Mouse (Mus musculus): ENCODE measurements around the gene Sh2d4b. TPM values are rescaled to one million over a fixed set of nuclear protein-coding genes. Genes with fewer than 3 reads are reported as not detected.

The Sh2d4b gene
- polyA plus RNA-seq, 1 experiment: 0.09 TPM

- no peaks in the 10 kb centered on the region for H3K79me2 ChIP-seq (ENCODE audit: control insufficient read depth, insufficient read depth)
- no peak overlapping the region for H3K4me3 ChIP-seq (ENCODE audit: insufficient read depth, poor library complexity, severe bottlenecking)
- TF ChIP-seq FOSL1 (IDR thresholded peaks at IDR 0.05; ENCODE audit: insufficient read depth, low read length, poor library complexity, severe bottlenecking): no peak
- no peak for TF ChIP-seq CTCF (IDR thresholded peaks at IDR 0.05; ENCODE audit: control insufficient read depth, insufficient read depth, insufficient read length)
- TF ChIP-seq MAX (IDR thresholded peaks at IDR 0.05): no peak
- TF ChIP-seq MYOG (IDR thresholded peaks at IDR 0.05; ENCODE audit: control insufficient read depth, extremely low read depth, insufficient read length): no peak
- TF ChIP-seq CEBPB (IDR thresholded peaks at IDR 0.05; ENCODE audit: low read depth): no peak
- TF ChIP-seq USF1 (IDR thresholded peaks at IDR 0.05; ENCODE audit: low read depth): no peak
- no peak for TF ChIP-seq MYOD1 (IDR thresholded peaks at IDR 0.05; ENCODE audit: control insufficient read depth, insufficient read length, low read depth)
- H3K36me3 ChIP-seq (ENCODE audit: control insufficient read depth, insufficient read depth): no peaks in the 10 kb centered on the region
- no peaks in the 10 kb centered on the region for H3K79me3 ChIP-seq (ENCODE audit: low read depth)
- no peak overlapping the region for H3ac ChIP-seq (ENCODE audit: control insufficient read depth, insufficient read length, low read depth)
- no peaks in the 10 kb centered on the region for H3K27me3 ChIP-seq (ENCODE audit: control insufficient read depth, insufficient read depth, insufficient read length)
Measured at GRCm38 (mm10) chr14:40873961-40874360, 19.1 kb downstream of the Sh2d4b start.

DNA sequence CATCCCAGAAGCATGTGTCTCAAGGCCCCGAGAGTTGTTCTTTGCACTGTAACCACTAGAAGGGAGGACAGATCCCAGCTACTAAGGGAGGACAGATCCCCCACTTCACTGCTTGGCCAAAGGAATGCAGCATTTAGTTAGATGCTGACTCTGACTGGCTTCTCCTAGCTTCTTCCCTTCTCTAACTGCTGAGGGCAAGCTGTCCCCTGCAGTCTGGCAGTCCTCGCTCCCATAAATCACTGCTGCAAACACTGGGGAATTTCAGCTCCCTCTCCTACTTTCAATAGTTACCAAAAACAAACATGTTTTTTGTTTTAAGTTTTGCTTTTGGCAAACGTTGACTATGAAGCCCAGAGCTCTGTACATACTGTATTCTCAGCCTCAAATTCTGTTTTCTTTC lies 22.5 kb downstream of the Sh2d4b start:
- Histone ChIP-seq H3K4me3 (ENCODE audit: insufficient read depth, poor library complexity, severe bottlenecking) (no peak overlapping the region), H3K79me3 (ENCODE audit: low read depth) (no peaks in the 10 kb centered on the region), H3K36me3 (ENCODE audit: control insufficient read depth, insufficient read depth) (no peaks in the 10 kb centered on the region), H3K79me2 (ENCODE audit: control insufficient read depth, insufficient read depth) (no peaks in the 10 kb centered on the region), H3ac (ENCODE audit: control insufficient read depth, insufficient read length, low read depth) (no peak overlapping the region), H3K27me3 (ENCODE audit: control insufficient read depth, insufficient read depth, insufficient read length) (no peaks in the 10 kb centered on the region)
- no peak for TF ChIP-seq MAX (IDR thresholded peaks at IDR 0.05)

GRCm38 (mm10) chr14:40864811-40865514 lies 28.1 kb downstream of the Sh2d4b start:
- TF ChIP-seq CEBPB (IDR thresholded peaks at IDR 0.05; ENCODE audit: low read depth): no peak
- Histone ChIP-seq H3K4me3 (ENCODE audit: insufficient read depth, poor library complexity, severe bottlenecking) (no peak overlapping the region), H3K79me3 (ENCODE audit: low read depth) (no peaks in the 10 kb centered on the region), H3K36me3 (ENCODE audit: control insufficient read depth, insufficient read depth) (no peaks in the 10 kb centered on the region), H3K27me3 (ENCODE audit: control insufficient read depth, insufficient read depth, insufficient read length) (no peaks in the 10 kb centered on the region), H3ac (ENCODE audit: control insufficient read depth, insufficient read length, low read depth) (no peak overlapping the region), H3K79me2 (ENCODE audit: control insufficient read depth, insufficient read depth) (no peaks in the 10 kb centered on the region)

- no peaks in the 10 kb centered on the region for H3K79me3 ChIP-seq (ENCODE audit: low read depth)
- H3K79me2 ChIP-seq (ENCODE audit: control insufficient read depth, insufficient read depth): no peaks in the 10 kb centered on the region
- no peaks in the 10 kb centered on the region for H3K27me3 ChIP-seq (ENCODE audit: control insufficient read depth, insufficient read depth, insufficient read length)
- no peak overlapping the region for H3K4me3 ChIP-seq (ENCODE audit: insufficient read depth, poor library complexity, severe bottlenecking)
- H3K36me3 ChIP-seq (ENCODE audit: control insufficient read depth, insufficient read depth): no peaks in the 10 kb centered on the region
- TF ChIP-seq MAX (IDR thresholded peaks at IDR 0.05) (no peak), MYOD1 (IDR thresholded peaks at IDR 0.05; ENCODE audit: control insufficient read depth, insufficient read length, low read depth) (no peak), CTCF (IDR thresholded peaks at IDR 0.05; ENCODE audit: control insufficient read depth, insufficient read depth, insufficient read length) (no peak), FOSL1 (IDR thresholded peaks at IDR 0.05; ENCODE audit: insufficient read depth, low read length, poor library complexity, severe bottlenecking) (no peak), MYOG (IDR thresholded peaks at IDR 0.05; ENCODE audit: control insufficient read depth, extremely low read depth, insufficient read length) (no peak), USF1 (IDR thresholded peaks at IDR 0.05; ENCODE audit: low read depth) (no peak), CEBPB (IDR thresholded peaks at IDR 0.05; ENCODE audit: low read depth) (no peak)
- H3ac ChIP-seq (ENCODE audit: control insufficient read depth, insufficient read length, low read depth): no peak overlapping the region
Measured at GRCm38 (mm10) chr14:40863659-40864058, 29.4 kb downstream of the Sh2d4b start.

DNA sequence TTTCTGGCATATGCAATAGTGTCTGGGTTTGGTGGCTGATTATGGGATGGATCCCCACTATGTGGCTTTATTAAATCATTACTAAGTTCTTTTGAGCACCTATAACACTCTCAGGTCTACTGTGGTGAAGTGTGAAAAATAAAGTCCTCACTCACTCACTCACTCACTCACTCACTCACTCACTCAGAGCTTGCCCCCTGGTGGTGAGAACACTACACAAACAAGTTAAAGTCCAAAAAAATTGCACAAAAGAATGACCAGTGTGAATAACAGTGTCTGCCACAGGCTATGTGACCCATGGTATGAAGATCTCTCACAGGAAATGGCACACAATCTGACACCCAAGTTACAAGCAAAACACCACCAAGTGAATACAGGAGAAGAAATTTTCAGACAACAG lies 30.0 kb downstream of the Sh2d4b start:
- Histone ChIP-seq H3K4me3 (ENCODE audit: insufficient read depth, poor library complexity, severe bottlenecking) (no peak overlapping the region), H3K36me3 (ENCODE audit: control insufficient read depth, insufficient read depth) (no peaks in the 10 kb centered on the region), H3K27me3 (ENCODE audit: control insufficient read depth, insufficient read depth, insufficient read length) (no peaks in the 10 kb centered on the region), H3K79me3 (ENCODE audit: low read depth) (no peaks in the 10 kb centered on the region), H3K79me2 (ENCODE audit: control insufficient read depth, insufficient read depth) (no peaks in the 10 kb centered on the region), H3ac (ENCODE audit: control insufficient read depth, insufficient read length, low read depth) (no peak overlapping the region)
- no peak for TF ChIP-seq CTCF (IDR thresholded peaks at IDR 0.05; ENCODE audit: control insufficient read depth, insufficient read depth, insufficient read length)
- TF ChIP-seq USF1 (IDR thresholded peaks at IDR 0.05; ENCODE audit: low read depth): no peak
- no peak for TF ChIP-seq MYOD1 (IDR thresholded peaks at IDR 0.05; ENCODE audit: control insufficient read depth, insufficient read length, low read depth)
- TF ChIP-seq CEBPB (IDR thresholded peaks at IDR 0.05; ENCODE audit: low read depth): no peak
- no peak for TF ChIP-seq MYOG (IDR thresholded peaks at IDR 0.05; ENCODE audit: control insufficient read depth, extremely low read depth, insufficient read length)
- no peak for TF ChIP-seq MAX (IDR thresholded peaks at IDR 0.05)
- no peak for TF ChIP-seq FOSL1 (IDR thresholded peaks at IDR 0.05; ENCODE audit: insufficient read depth, low read length, poor library complexity, severe bottlenecking)

DNA sequence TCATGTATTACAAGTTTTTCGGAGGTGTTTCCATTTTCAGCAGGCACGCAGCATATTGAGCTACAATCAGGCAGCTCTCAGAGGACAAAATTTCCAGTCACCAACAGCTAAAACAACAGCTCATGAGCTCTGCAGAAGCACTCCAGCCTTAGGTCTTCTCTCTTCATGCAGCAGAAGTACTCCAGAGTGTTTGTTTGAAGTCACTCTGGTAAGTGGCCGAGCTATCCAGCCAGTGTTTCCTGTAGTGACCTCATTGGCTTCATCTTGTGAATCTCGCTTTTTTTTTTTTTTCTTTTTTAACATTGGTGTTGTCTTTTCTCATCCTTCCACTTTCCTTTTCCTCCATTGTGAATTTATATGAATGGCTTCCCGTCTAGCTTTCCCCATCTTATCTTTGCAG lies 40.1 kb downstream of the Sh2d4b start:
- no peak for TF ChIP-seq CTCF (IDR thresholded peaks at IDR 0.05; ENCODE audit: control insufficient read depth, insufficient read depth, insufficient read length)
- TF ChIP-seq CEBPB (IDR thresholded peaks at IDR 0.05; ENCODE audit: low read depth): no peak
- TF ChIP-seq MYOG (IDR thresholded peaks at IDR 0.05; ENCODE audit: control insufficient read depth, extremely low read depth, insufficient read length): no peak
- no peak for TF ChIP-seq MAX (IDR thresholded peaks at IDR 0.05)
- no peak for TF ChIP-seq MYOD1 (IDR thresholded peaks at IDR 0.05; ENCODE audit: control insufficient read depth, insufficient read length, low read depth)
- no peak for TF ChIP-seq FOSL1 (IDR thresholded peaks at IDR 0.05; ENCODE audit: insufficient read depth, low read length, poor library complexity, severe bottlenecking)
- TF ChIP-seq USF1 (IDR thresholded peaks at IDR 0.05; ENCODE audit: low read depth): no peak
- H3K79me3 ChIP-seq (ENCODE audit: low read depth): no peaks in the 10 kb centered on the region
- H3K36me3 ChIP-seq (ENCODE audit: control insufficient read depth, insufficient read depth): no peaks in the 10 kb centered on the region
- no peak overlapping the region for H3ac ChIP-seq (ENCODE audit: control insufficient read depth, insufficient read length, low read depth)
- H3K4me3 ChIP-seq (ENCODE audit: insufficient read depth, poor library complexity, severe bottlenecking): no peak overlapping the region
- H3K27me3 ChIP-seq (ENCODE audit: control insufficient read depth, insufficient read depth, insufficient read length): no peaks in the 10 kb centered on the region
- no peaks in the 10 kb centered on the region for H3K79me2 ChIP-seq (ENCODE audit: control insufficient read depth, insufficient read depth)

Data from C2C12 (cell line).